Mouse (Mus musculus) 3T3-L1 (cell line): ENCODE data around the gene Bckdhb.
A peak's percentile ranks its signal among the peaks of the same experiment; 100 is the strongest.

Source experiments
- DNase-seq: peaks from one replicate; pipeline ENCODE4 v3.0.0-alpha.2; 2015; ENCODE audit warnings: low read depth, low spot score

Bckdhb gene

GRCm38 (mm10) chr9:84107045-84107813, 182.3 kb downstream of the Bckdhb start:
- DNase-seq: no peak

DNA sequence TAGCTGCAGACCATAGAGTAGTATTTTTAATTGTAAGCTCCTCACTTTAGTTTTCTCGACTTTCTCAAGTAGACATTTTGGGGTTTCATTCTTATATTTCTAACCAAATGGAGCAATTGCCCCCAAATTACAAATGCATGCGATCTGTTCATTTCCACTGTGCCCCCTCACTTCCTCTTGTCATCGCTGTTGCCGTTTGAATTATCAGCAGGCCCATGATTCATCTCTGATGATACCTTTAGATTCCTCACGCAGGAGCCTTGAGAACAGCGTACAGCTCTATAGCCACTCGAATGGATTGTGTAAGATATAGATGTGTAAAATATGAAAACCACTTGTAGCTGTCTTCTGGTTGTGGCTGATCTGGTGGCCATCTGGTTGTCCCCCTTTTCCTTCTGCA, 183.6 kb downstream of the Bckdhb start:
- DNase-seq: no peak

DNA sequence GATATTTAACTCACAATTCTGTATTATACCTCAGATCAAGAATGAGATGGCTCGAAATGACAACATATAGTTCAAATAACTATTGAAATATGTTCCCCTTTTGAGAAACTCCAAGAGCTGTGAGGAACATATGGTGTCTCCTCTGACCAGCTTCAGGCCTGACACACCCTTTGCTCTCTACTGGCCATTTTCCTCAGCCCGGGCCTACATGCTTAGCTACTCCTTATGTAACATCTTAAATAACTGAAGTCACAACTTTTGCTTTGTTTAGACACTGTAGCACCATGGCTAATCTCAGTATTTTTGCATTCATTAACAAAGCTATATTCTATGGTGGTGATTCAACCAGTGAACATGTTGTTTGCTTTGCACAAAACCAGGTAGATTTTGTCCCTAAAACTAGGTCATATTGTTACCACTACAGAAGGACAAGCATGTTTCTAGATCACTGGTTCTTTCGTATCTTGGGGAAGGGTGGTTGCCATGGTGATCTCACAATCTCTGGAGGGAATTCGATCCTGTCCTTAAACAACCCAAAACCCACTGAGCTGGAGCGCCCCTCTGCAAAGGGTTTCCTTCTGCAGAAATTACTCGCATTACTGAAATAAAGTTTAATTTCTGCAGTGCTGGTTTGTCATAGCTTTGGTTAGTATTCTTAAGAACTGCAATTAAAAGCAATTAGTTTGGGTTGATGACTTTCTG, 185.0 kb downstream of the Bckdhb start:
- no peak for DNase-seq

GRCm38 (mm10) chr9:84110616-84111015, 185.7 kb downstream of the Bckdhb start:
- DNase-seq: no peak

DNA sequence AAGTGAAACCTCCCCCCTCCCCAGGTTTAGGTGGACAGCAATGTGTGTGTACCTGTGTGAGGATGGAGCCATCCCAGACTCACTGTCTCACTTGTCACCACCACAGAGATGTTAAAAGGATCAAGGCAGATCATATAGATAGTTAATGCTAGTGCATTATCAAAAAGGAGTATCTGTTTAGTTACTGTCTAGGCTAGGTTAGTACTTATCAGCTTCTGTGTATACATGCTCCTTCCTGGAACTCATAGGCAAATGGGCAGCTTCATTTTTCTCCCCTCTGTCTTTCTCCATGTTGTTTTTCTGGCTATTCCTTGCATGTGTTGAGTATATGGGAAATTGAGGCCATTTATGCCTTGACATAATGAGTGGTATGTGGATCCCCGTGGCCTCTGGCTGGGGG, 187.4 kb downstream of the Bckdhb start:
- DNase-seq: no peak

GRCm38 (mm10) chr9:84112842-84113568, 188.1 kb downstream of the Bckdhb start:
- DNase-seq: no peak

- DNase-seq: no peak
Measured at GRCm38 (mm10) chr9:84114254-84114653, 189.3 kb downstream of the Bckdhb start.

GRCm38 (mm10) chr9:84117337-84117736, 192.4 kb downstream of the Bckdhb start:
- DNase-seq: peak; percentile 20

- DNase-seq: no peak
Measured at GRCm38 (mm10) chr9:84124996-84125395, 200.1 kb downstream of the Bckdhb start.

GRCm38 (mm10) chr9:84130338-84130737, 205.4 kb downstream of the Bckdhb start:
- no peak for DNase-seq

DNA sequence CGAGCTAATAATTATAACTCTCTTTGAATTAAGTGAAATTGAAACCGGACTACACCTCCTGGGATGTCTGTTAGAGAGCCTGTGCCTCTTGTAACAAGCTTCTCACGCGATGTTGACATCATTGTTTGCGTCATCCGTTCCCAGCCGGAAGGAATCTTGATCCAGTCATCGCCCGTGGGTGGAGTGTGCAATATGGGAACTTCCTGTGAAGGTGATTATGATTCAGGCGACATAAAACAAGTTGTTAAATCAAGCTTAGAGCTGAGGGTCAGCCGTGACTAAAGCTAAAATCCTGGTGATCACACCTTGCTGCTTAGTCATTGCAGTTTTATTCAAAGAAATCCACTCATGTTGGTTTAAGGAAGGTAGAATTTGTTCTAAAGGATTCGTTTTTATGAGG, 210.1 kb downstream of the Bckdhb start:
- DNase-seq: peak; percentile 31

DNA sequence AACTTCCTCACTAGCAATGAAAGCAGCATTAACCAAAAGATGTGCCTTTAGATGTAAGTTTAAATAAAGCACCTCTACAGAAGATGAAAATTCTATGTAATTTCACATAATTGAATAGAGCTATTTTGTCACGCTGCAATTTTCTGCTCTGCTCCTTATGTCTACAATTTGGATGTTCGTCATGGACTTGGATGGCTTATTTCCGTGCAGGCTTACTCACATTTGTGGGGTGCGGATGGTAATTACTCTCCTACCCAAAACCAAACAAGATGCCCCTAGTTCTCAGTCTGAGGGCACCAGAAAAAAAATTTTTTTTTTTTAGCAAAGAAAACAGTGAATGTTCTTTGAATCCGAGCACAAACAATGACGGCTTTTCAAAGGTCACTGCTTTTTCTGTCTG, 212.2 kb downstream of the Bckdhb start:
- DNase-seq: no peak

- no peak for DNase-seq
Measured at GRCm38 (mm10) chr9:84148124-84148523, 223.2 kb downstream of the Bckdhb start.
